Mouse (Mus musculus): ENCODE measurements around the gene Apobec2. TPM values are rescaled to one million over a fixed set of nuclear protein-coding genes. Genes with fewer than 3 reads are reported as not detected.
A peak's percentile ranks its signal among the peaks of the same experiment; 100 is the strongest.

Apobec2 gene
- total and polyA plus RNA-seq, 3 experiments, result 0.21 to 0.70 TPM; not detected in 1

DNA sequence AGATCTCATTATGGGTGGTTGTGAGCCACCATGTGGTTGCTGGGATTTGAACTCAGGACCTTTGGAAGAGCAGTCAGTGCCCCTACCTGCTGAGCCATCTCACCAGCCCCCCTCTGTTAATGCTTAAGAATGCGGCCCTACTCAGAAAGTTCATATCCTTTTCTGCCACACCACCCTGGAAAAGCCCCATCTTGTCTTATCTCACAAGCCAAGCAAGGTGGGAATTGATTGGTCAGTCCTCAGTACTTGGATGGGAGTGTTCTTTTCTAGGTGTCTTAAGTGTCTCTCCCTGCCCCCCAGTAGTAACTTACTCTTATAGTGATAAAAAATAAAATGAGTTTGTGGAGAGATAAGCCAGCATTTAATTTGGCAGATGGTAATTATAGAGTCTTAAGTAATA, 28.0 kb downstream of the Apobec2 start:
- TF ChIP-seq ELF1 (IDR thresholded peaks at IDR 0.05; ENCODE audit: low read depth, low read length), result no peak
- Histone ChIP-seq H3K4me3 (replicated peaks in 1 of 3; ENCODE audit: low read depth in 2 of 3, low read length in 2 of 3, poor library complexity in 1 of 3) (no peak overlapping the region), H3K79me2 (replicated peaks; ENCODE audit: control insufficient read depth, extremely low read depth, insufficient read depth, poor library complexity, severe bottlenecking) (peaks cover 79% of the 10 kb centered on the region), H3K9ac (ENCODE audit: insufficient read depth, low read depth) (no peak overlapping the region), H3K4me2 (ENCODE audit: insufficient read depth, low read depth, poor library complexity, severe bottlenecking) (no peak overlapping the region), H3K27ac (ENCODE audit: insufficient read depth, low read depth) (no peak overlapping the region), H3K36me3 (replicated peaks in 1 of 2; ENCODE audit: control insufficient read depth in 1 of 2, insufficient read depth in 1 of 2, low read length in 1 of 2) (peaks cover 8 to 60% of the 10 kb centered on the region in 2 experiments), H3K9me3 (replicated peaks; ENCODE audit: low read length) (no peaks in the 10 kb centered on the region), H3K27me3 (replicated peaks) (no peaks in the 10 kb centered on the region), H3K4me1 (ENCODE audit: control insufficient read depth in 1 of 2, insufficient read depth in 2 of 2) (peaks cover 23 to 71% of the 10 kb centered on the region in 2 experiments)
- in situ Hi-C loops (cut with MboI; ENCODE audit: low pct_ligation_motif_present, low pct_unique_long_range_greater_than_20kb, low sequenced_read_pairs) (no loop called here), dilution Hi-C loops (cut with MboI; ENCODE audit: extremely low pct_ligation_motif_present, extremely low pct_unique_long_range_greater_than_20kb, low sequenced_read_pairs) (no loop called here)
- DNase-seq (ENCODE audit: extremely low read depth), result no peak

DNA sequence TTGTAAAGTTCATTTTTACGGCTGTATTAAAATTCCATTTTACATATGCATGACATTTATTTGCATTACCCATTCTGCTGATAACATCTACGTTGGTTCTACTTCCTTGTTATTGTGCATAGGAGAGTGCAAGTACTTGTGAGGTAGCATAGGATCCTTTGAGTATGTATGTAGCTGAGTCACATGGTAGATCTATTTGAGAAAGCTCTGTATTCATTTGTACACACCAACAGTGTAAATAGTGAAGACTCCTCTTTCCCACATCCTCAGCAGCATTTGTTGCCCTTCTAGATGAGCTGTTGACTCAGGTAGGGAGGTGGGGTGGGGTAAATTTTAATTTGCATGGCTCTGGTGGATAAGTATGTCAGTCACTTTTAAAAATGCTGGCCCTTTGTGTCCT, 28.9 kb downstream of the Apobec2 start:
- in situ Hi-C loops (cut with MboI; ENCODE audit: low pct_ligation_motif_present, low pct_unique_long_range_greater_than_20kb, low sequenced_read_pairs), result no loop called here
- H3K36me3 ChIP-seq (replicated peaks in 1 of 2; ENCODE audit: control insufficient read depth in 1 of 2, insufficient read depth in 1 of 2, low read length in 1 of 2), result peaks cover 14 to 68% of the 10 kb centered on the region in 2 experiments
- no peaks in the 10 kb centered on the region for H3K9me3 ChIP-seq (replicated peaks; ENCODE audit: low read length)
- H3K27me3 ChIP-seq (replicated peaks), result no peaks in the 10 kb centered on the region
- no peak for DNase-seq (ENCODE audit: extremely low read depth)
- H3K79me2 ChIP-seq (replicated peaks; ENCODE audit: control insufficient read depth, extremely low read depth, insufficient read depth, poor library complexity, severe bottlenecking), result peaks cover 86% of the 10 kb centered on the region
- H3K4me1 ChIP-seq (ENCODE audit: control insufficient read depth in 1 of 2, insufficient read depth in 2 of 2), result peaks cover 23 to 78% of the 10 kb centered on the region in 2 experiments
- no peak for TF ChIP-seq HCFC1 (IDR thresholded peaks at IDR 0.05; ENCODE audit: low read depth, low read length)
- no peak for TF ChIP-seq PAX5 (IDR thresholded peaks at IDR 0.05; ENCODE audit: low read length)
- no peak for TF ChIP-seq UBTF (IDR thresholded peaks at IDR 0.05; ENCODE audit: low read depth, low read length)
- TF ChIP-seq MAFK (IDR thresholded peaks at IDR 0.05; ENCODE audit: insufficient replicate concordance, low read length), result no peak
- no peak for TF ChIP-seq RAD21 (IDR thresholded peaks at IDR 0.05; ENCODE audit: low read depth, low read length)
- no peak for TF ChIP-seq CHD2 (IDR thresholded peaks at IDR 0.05; ENCODE audit: low read length)
- TF ChIP-seq USF1 (IDR thresholded peaks at IDR 0.05; ENCODE audit: low read depth, low read length), result no peak
- TF ChIP-seq POLR2AphosphoS2 (IDR thresholded peaks at IDR 0.05; ENCODE audit: low read depth, low read length), result no peak
- no peak for TF ChIP-seq TBP (conservative IDR thresholded peaks at IDR 0.05; ENCODE audit: low read depth, low read length)
- TF ChIP-seq USF2 (conservative IDR thresholded peaks at IDR 0.05; ENCODE audit: low read depth, low read length), result no peak
- no peak for TF ChIP-seq JUN (IDR thresholded peaks at IDR 0.05; ENCODE audit: insufficient read depth, low read depth, low read length)
- peak overlapping the region; percentile 84 for H3K27ac ChIP-seq (ENCODE audit: insufficient read depth, low read depth)
- peak overlapping the region; percentile 26 for H3K4me2 ChIP-seq (ENCODE audit: insufficient read depth, low read depth, poor library complexity, severe bottlenecking)
- dilution Hi-C loops (cut with MboI; ENCODE audit: extremely low pct_ligation_motif_present, extremely low pct_unique_long_range_greater_than_20kb, low sequenced_read_pairs), result no loop called here
- no peak overlapping the region for H3K4me3 ChIP-seq (replicated peaks in 1 of 3; ENCODE audit: low read depth in 2 of 3, low read length in 2 of 3, poor library complexity in 1 of 3)
- H3K9ac ChIP-seq (ENCODE audit: insufficient read depth, low read depth), result no peak overlapping the region; the same call in 1 of the 2 replicates

DNA sequence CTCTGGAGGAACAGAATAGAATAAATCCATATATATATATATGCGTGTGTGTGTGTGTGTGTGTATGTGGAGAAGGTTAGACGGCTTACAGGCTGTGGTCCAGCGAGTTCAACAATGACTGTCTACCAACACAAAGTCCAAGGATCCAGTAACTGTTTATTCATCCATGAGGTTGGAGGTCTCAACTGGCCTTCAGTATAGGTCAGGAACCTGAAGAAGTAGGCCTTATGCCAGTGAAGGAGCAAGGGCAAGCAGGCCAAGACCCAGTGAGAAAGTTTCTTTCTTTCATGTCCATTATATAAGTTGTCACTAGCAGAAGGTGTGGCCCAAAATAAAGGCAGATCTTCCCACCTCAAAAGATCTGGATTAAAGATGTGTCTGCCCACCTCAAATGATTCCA, 30.0 kb downstream of the Apobec2 start:
- Histone ChIP-seq H3K4me1 (ENCODE audit: control insufficient read depth in 1 of 2, insufficient read depth in 2 of 2) (peaks cover 23 to 76% of the 10 kb centered on the region in 2 experiments), H3K27me3 (replicated peaks) (no peaks in the 10 kb centered on the region), H3K4me2 (ENCODE audit: insufficient read depth, low read depth, poor library complexity, severe bottlenecking) (0 out of 2 replicates have a peak overlapping the region, but pooled peaks have one; percentile 82), H3K4me3 (replicated peaks in 1 of 3; ENCODE audit: low read depth in 2 of 3, low read length in 2 of 3, poor library complexity in 1 of 3) (no peak overlapping the region), H3K36me3 (replicated peaks in 1 of 2; ENCODE audit: control insufficient read depth in 1 of 2, insufficient read depth in 1 of 2, low read length in 1 of 2) (peaks cover 21 to 79% of the 10 kb centered on the region in 2 experiments), H3K79me2 (replicated peaks; ENCODE audit: control insufficient read depth, extremely low read depth, insufficient read depth, poor library complexity, severe bottlenecking) (peaks cover 83% of the 10 kb centered on the region), H3K9ac (ENCODE audit: insufficient read depth, low read depth) (peak overlapping the region; percentile 48; the same call in 1 of the 2 replicates), H3K9me3 (replicated peaks; ENCODE audit: low read length) (no peaks in the 10 kb centered on the region), H3K27ac (ENCODE audit: insufficient read depth, low read depth) (no peak overlapping the region)
- TF ChIP-seq MEF2A (IDR thresholded peaks at IDR 0.05; ENCODE audit: borderline replicate concordance, low read depth, low read length) (no peak), ETS1 (conservative IDR thresholded peaks at IDR 0.05; ENCODE audit: low read depth, low read length) (no peak), IRF4 (IDR thresholded peaks at IDR 0.05; ENCODE audit: low read depth, low read length) (no peak), MAZ (IDR thresholded peaks at IDR 0.05; ENCODE audit: low read depth, low read length) (no peak), MYC (IDR thresholded peaks at IDR 0.05; ENCODE audit: low read depth, low read length) (no peak), MXI1 (IDR thresholded peaks at IDR 0.05; ENCODE audit: low read depth, low read length) (no peak)
- DNase-seq (ENCODE audit: extremely low read depth), result no peak
- in situ Hi-C loops (cut with MboI; ENCODE audit: low pct_ligation_motif_present, low pct_unique_long_range_greater_than_20kb, low sequenced_read_pairs), result no loop called here
- dilution Hi-C loops (cut with MboI; ENCODE audit: extremely low pct_ligation_motif_present, extremely low pct_unique_long_range_greater_than_20kb, low sequenced_read_pairs), result no loop called here
